Comparison of ENCODE assay signal across 8 mouse cellular contexts in genomic region chr10:39624837-39625625, GRCm38 (mm10). TPM values are rescaled to one million over a fixed set of nuclear protein-coding genes. Genes with fewer than 3 reads are reported as not detected.
DNase-seq lines count a peak whose midpoint lies in the region; ATAC-seq and TF ChIP-seq lines count a peak whose summit lies in the region.

No protein-coding gene starts in this region.

- H3K79me2 ChIP-seq in heart, adult 2 months (replicated peaks; ENCODE audit: control insufficient read depth, insufficient read depth, low read length), result no peaks in the 10 kb centered on the region

- no peak for TF ChIP-seq EP300 in heart, adult 2 months (IDR thresholded peaks at IDR 0.05; ENCODE audit: insufficient read depth, low read depth, low read length)

- intact Hi-C loops in heart, adult 2 months (cut with DNase I), result no loop called here
- intact Hi-C loops in heart, postnatal 10 days (cut with DNase I), result loop anchor here (5.0 kb wide), 1 partner anchor 83 kb away; no protein-coding TSS in a partner anchor

- ATAC-seq in intestine, embryonic 16.5 days, result peak; percentile 49
- peak; percentile 80 for ATAC-seq in liver, embryonic 15.5 days (ENCODE audit: insufficient read depth)

- H3K27ac ChIP-seq in heart, adult 2 months, result peak overlapping the region; percentile 26
- H3K27ac ChIP-seq in intestine, embryonic 16.5 days (ENCODE audit: low read length), result peak overlapping the region; percentile 67
- peak overlapping the region; percentile 29; the same call in 1 of the 2 replicates for H3K27ac ChIP-seq in liver, embryonic 15.5 days (replicated peaks)
- H3K27ac ChIP-seq in thymus, adult 2 months (ENCODE audit: control insufficient read depth, insufficient read depth, low read length), result no peak overlapping the region

- H3K9me3 ChIP-seq in intestine, embryonic 16.5 days (ENCODE audit: control insufficient read depth, low read length), result no peaks in the 10 kb centered on the region
- no peaks in the 10 kb centered on the region for H3K9me3 ChIP-seq in liver, embryonic 15.5 days (replicated peaks)

- H3K36me3 ChIP-seq in heart, adult 2 months (ENCODE audit: control insufficient read depth, insufficient read depth, low read length), result peaks cover 2% of the 10 kb centered on the region; the same call in 1 of the 2 replicates
- H3K36me3 ChIP-seq in intestine, embryonic 16.5 days (ENCODE audit: control insufficient read depth, insufficient read depth, low read length), result peaks cover 5% of the 10 kb centered on the region; the same call in 1 of the 2 replicates
- H3K36me3 ChIP-seq in liver, embryonic 15.5 days (replicated peaks), result no peaks in the 10 kb centered on the region
- H3K36me3 ChIP-seq in thymus, adult 2 months (ENCODE audit: control insufficient read depth, insufficient read depth, low read length), result peaks cover 8% of the 10 kb centered on the region

- TF ChIP-seq POLR2A in heart, adult 2 months (IDR thresholded peaks at IDR 0.05; ENCODE audit: insufficient read depth, low read depth, low read length), result no peak
- TF ChIP-seq POLR2A in thymus, adult 2 months (IDR thresholded peaks at IDR 0.05; ENCODE audit: control insufficient read depth, extremely low read depth, insufficient read depth, low read length, poor library complexity), result no peak

- no peak overlapping the region for H3K4me3 ChIP-seq in heart, adult 2 months
- no peak overlapping the region for H3K4me3 ChIP-seq in intestine, embryonic 16.5 days (ENCODE audit: low read length)
- H3K4me3 ChIP-seq in liver, embryonic 15.5 days (replicated peaks), result no peak overlapping the region
- H3K4me3 ChIP-seq in thymus, adult 2 months (ENCODE audit: control insufficient read depth, insufficient read depth, low read length), result no peak overlapping the region

- H3K9ac ChIP-seq in heart, adult 2 months (ENCODE audit: low read depth, low read length), result no peak overlapping the region
- 0 out of 2 replicates have a peak overlapping the region, but pooled peaks have one; percentile 8 for H3K9ac ChIP-seq in intestine, embryonic 16.5 days (ENCODE audit: low read depth, low read length)
- no peak overlapping the region for H3K9ac ChIP-seq in liver, embryonic 15.5 days

- 43% methylated on average over 12 of the region's 12 CpGs for WGBS in heart, adult 2 months
- WGBS in intestine, embryonic 16.5 days, result 34% methylated on average over 12 of the region's 12 CpGs
- 46% methylated on average over 12 of the region's 12 CpGs for WGBS in liver, embryonic 15.5 days (ENCODE audit: insufficient replicate concordance)
- 47% methylated on average over 12 of the region's 12 CpGs for WGBS in thymus, adult 2 months

- DNase-seq in heart, adult 2 months, result no peak
- DNase-seq in heart, postnatal 10 days, result no peak
- peak; percentile 18 for DNase-seq in CD4-positive, CD25-positive, alpha-beta regulatory T cell, adult 2 months (ENCODE audit: low read depth, low spot score)
- no peak for DNase-seq in cerebellum, adult 9-10 months
- DNase-seq in right cerebral cortex, adult 18-20 months, result no peak
- DNase-seq in thymus, adult 2 months, result no peak

- H3K4me2 ChIP-seq in intestine, embryonic 16.5 days (ENCODE audit: low read depth, low read length), result no peak overlapping the region
- H3K4me2 ChIP-seq in liver, embryonic 15.5 days, result peak overlapping the region; percentile 13; the same call in 1 of the 2 replicates

- TF ChIP-seq CTCF in heart, adult 2 months (IDR thresholded peaks at IDR 0.05), result no peak
- TF ChIP-seq CTCF in thymus, adult 2 months (IDR thresholded peaks at IDR 0.05; ENCODE audit: borderline replicate concordance, control insufficient read depth, extremely low read depth, insufficient read depth, low read length, poor library complexity), result no peak

- H3K27me3 ChIP-seq in heart, adult 2 months (ENCODE audit: control insufficient read depth, insufficient read depth, low read length), result no peaks in the 10 kb centered on the region
- no peaks in the 10 kb centered on the region for H3K27me3 ChIP-seq in intestine, embryonic 16.5 days (replicated peaks; ENCODE audit: control insufficient read depth, insufficient read depth, low read length)
- H3K27me3 ChIP-seq in liver, embryonic 15.5 days, result no peaks in the 10 kb centered on the region
- no peaks in the 10 kb centered on the region for H3K27me3 ChIP-seq in thymus, adult 2 months (ENCODE audit: control insufficient read depth, insufficient read depth, low read length)

- H3K4me1 ChIP-seq in heart, adult 2 months (ENCODE audit: control insufficient read depth, insufficient read depth, low read length), result peaks cover 14% of the 10 kb centered on the region
- H3K4me1 ChIP-seq in intestine, embryonic 16.5 days (ENCODE audit: control insufficient read depth, insufficient read depth, low read length), result peaks cover 38% of the 10 kb centered on the region
- H3K4me1 ChIP-seq in liver, embryonic 15.5 days (replicated peaks), result peaks cover 15% of the 10 kb centered on the region; the same call in 1 of the 2 replicates
- H3K4me1 ChIP-seq in thymus, adult 2 months (replicated peaks; ENCODE audit: control insufficient read depth, insufficient read depth, low read length), result peaks cover 17% of the 10 kb centered on the region

RNA-seq across cellular contexts. Expression of gene Traf3ip2, which starts 12.3 kb away (rescaled TPM):
- total RNA-seq in heart, adult 2 months (2021), result 1 to 10 TPM; 5.0 to 6.5 TPM
- polyA plus RNA-seq in heart, adult 2 months (2012; rRNA removed), result 7.1 and 7.8 TPM in 2 replicates
- 1 to 10 TPM; 6.4 to 9.3 TPM for total RNA-seq in heart, postnatal 10 days (2021)
- 28.0 and 33.4 TPM in 2 replicates for polyA plus RNA-seq in intestine, embryonic 16.5 days (2015; fragmentation: Nextera tagmentation; extraction: Ambion mirVana)
- 1.5 and 1.6 TPM in 2 replicates for polyA plus RNA-seq in liver, embryonic 15.5 days (2015; fragmentation: Nextera tagmentation; extraction: Ambion mirVana)
- 20.4 and 21.3 TPM in 2 replicates for polyA plus RNA-seq in thymus, adult 2 months (2012; rRNA removed)
